Mouse (Mus musculus) bone marrow, adult 2 months (tissue): ENCODE measurements around the gene Spty2d1.

Experiments used
- CTCF ChIP-seq: fragments of 200-500 bp; IDR thresholded peaks from 2 replicates; pipeline ENCODE4 v1.5.1; 2011; ENCODE audit warnings: low read length, control low read depth; ENCODE audit not compliant: control insufficient read depth, insufficient read depth
- POLR2A ChIP-seq: fragments of 200-500 bp; IDR thresholded peaks from 2 replicates; pipeline ENCODE4 v1.6.1; 2011; ENCODE audit warnings: low read depth, mild to moderate bottlenecking, control low read depth, low read length, borderline replicate concordance; ENCODE audit not compliant: control insufficient read depth

DNA sequence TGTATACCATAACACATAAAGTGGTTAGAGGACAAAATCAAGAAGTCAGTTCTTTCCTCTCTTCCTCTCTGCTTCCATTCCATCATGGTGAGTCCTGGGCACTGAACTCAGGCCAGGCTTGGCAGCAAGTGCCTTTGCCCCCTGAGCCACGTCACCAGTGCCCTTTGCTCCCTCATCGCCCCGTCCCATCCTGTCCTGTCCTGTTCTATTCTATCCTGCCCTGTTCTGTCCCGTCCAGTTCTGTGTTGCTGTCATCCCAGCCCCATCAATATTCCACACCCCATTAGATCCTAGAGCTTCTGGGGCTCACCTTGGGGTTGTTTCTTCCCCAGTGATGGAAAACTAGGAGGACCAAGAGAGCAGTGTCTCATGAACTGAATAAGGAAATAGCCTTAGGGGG lies 33.9 kb upstream of the Spty2d1 start:
- TF ChIP-seq POLR2A = no peak
- no peak for TF ChIP-seq CTCF
